In genomic region chr8:23360850-23361274, GRCm38 (mm10) we compare ENCODE assay signal across 12 mouse cellular contexts.
DNase-seq lines count a peak whose midpoint lies in the region; ATAC-seq and TF ChIP-seq lines count a peak whose summit lies in the region.
"Had no signal": no experiment of that assay in that cellular context is flagged by ENCODE, and none has a peak within 500 bp of the region (broad histone marks: within the 10 kb centered on the region; RNA-seq: fewer than 3 reads in every experiment).

No protein-coding gene starts in this region.

- peaks cover 4% of the 10 kb centered on the region for H3K4me1 ChIP-seq in hindbrain, embryonic 12.5 days
- H3K4me1 ChIP-seq in midbrain, embryonic 15.5 days = peaks cover 9% of the 10 kb centered on the region
- H3K4me1 ChIP-seq in stomach, postnatal 0 days (replicated peaks; ENCODE audit: control insufficient read depth, insufficient read depth) = no peaks in the 10 kb centered on the region
- H3K4me1 ChIP-seq: kidney, embryonic 15.5 days had no signal

- peak overlapping the region; percentile 55 for H3K27ac ChIP-seq in hindbrain, embryonic 12.5 days
- peak overlapping the region; percentile 66; the same call in 1 of the 2 replicates for H3K27ac ChIP-seq in midbrain, embryonic 15.5 days
- H3K27ac ChIP-seq in stomach, postnatal 0 days (replicated peaks) = no peak overlapping the region
- H3K27ac ChIP-seq in layer of hippocampus, adult 2 months = no peak overlapping the region
- H3K27ac ChIP-seq: kidney, embryonic 15.5 days had no signal

- H3K4me3 ChIP-seq in hindbrain, embryonic 12.5 days = no peak overlapping the region
- H3K4me3 ChIP-seq in midbrain, embryonic 15.5 days = no peak overlapping the region
- no peak overlapping the region for H3K4me3 ChIP-seq in stomach, postnatal 0 days (ENCODE audit: low read depth, low read length)
- H3K4me3 ChIP-seq in layer of hippocampus, adult 2 months = no peak overlapping the region
- H3K4me3 ChIP-seq: kidney, embryonic 15.5 days had no signal

- no peak overlapping the region; the same call in 1 of the 2 replicates for H3K4me2 ChIP-seq in hindbrain, embryonic 12.5 days (replicated peaks)
- H3K4me2 ChIP-seq in midbrain, embryonic 15.5 days = no peak overlapping the region
- H3K4me2 ChIP-seq in stomach, postnatal 0 days (replicated peaks; ENCODE audit: low read depth) = no peak overlapping the region
- H3K4me2 ChIP-seq: kidney, embryonic 15.5 days had no signal

- DNase-seq in ES-CJ7 (ENCODE audit: low read depth, low spot score) = peak; percentile 92
- DNase-seq in embryo, embryonic 10.5 days (ENCODE audit: low spot score) = peak; percentile 79
- DNase-seq in frontal cortex, postnatal 14 days (ENCODE audit: low spot score in 2 of 2) = no peak
- no peak for DNase-seq in stomach, postnatal 0 days (ENCODE audit: low spot score)
- DNase-seq in layer of hippocampus, adult 2 months (ENCODE audit: low spot score in 2 of 2) = no peak
- DNase-seq: gastrocnemius, postnatal 25 days; left cerebral cortex, postnatal 4 days; lung, postnatal 14 days; spleen, adult 18-20 months had no signal

- peak; percentile 93 for ATAC-seq in hindbrain, embryonic 12.5 days (ENCODE audit: low FRiP score)
- peak; percentile 75 for ATAC-seq in midbrain, embryonic 15.5 days (replicated peaks)
- ATAC-seq in stomach, postnatal 0 days (ENCODE audit: low FRiP score, low TSS enrichment) = no peak

- H3K36me3 ChIP-seq in hindbrain, embryonic 12.5 days = no peaks in the 10 kb centered on the region
- H3K36me3 ChIP-seq in midbrain, embryonic 15.5 days (replicated peaks) = no peaks in the 10 kb centered on the region
- no peaks in the 10 kb centered on the region for H3K36me3 ChIP-seq in stomach, postnatal 0 days (ENCODE audit: control insufficient read depth, insufficient read depth, low read length)
- H3K36me3 ChIP-seq: kidney, embryonic 15.5 days had no signal

- no peaks in the 10 kb centered on the region for H3K27me3 ChIP-seq in hindbrain, embryonic 12.5 days
- no peaks in the 10 kb centered on the region for H3K27me3 ChIP-seq in midbrain, embryonic 15.5 days (replicated peaks)
- H3K27me3 ChIP-seq in stomach, postnatal 0 days (ENCODE audit: control insufficient read depth, insufficient read depth, low read length) = no peaks in the 10 kb centered on the region
- H3K27me3 ChIP-seq: kidney, embryonic 15.5 days had no signal

- H3K9me3 ChIP-seq in hindbrain, embryonic 12.5 days (replicated peaks) = peaks cover 7% of the 10 kb centered on the region
- H3K9me3 ChIP-seq in midbrain, embryonic 15.5 days = 0 out of 2 replicates have a peak, but pooled peaks cover 6% of the 10 kb centered on the region
- H3K9me3 ChIP-seq in stomach, postnatal 0 days (ENCODE audit: control insufficient read depth, low read length) = no peaks in the 10 kb centered on the region

- WGBS in hindbrain, embryonic 12.5 days = 12% methylated on average over 9 of the region's 9 CpGs
- 5% methylated on average over 9 of the region's 9 CpGs for WGBS in midbrain, embryonic 15.5 days
- WGBS in stomach, postnatal 0 days = 55% methylated on average over 9 of the region's 9 CpGs

- H3K9ac ChIP-seq in hindbrain, embryonic 12.5 days = no peak overlapping the region
- H3K9ac ChIP-seq in midbrain, embryonic 15.5 days = peak overlapping the region; percentile 17; the same call in 1 of the 2 replicates
- H3K9ac ChIP-seq in stomach, postnatal 0 days (ENCODE audit: low read length) = no peak overlapping the region
- H3K9ac ChIP-seq: kidney, embryonic 15.5 days had no signal

- no peak for TF ChIP-seq EP300 in stomach, postnatal 0 days (optimal IDR thresholded peaks at IDR 0.05)

- no peak for TF ChIP-seq CTCF in stomach, postnatal 0 days (IDR thresholded peaks at IDR 0.05; ENCODE audit: low read depth)
- TF ChIP-seq CTCF in layer of hippocampus, adult 2 months (conservative IDR thresholded peaks at IDR 0.05) = no peak

Comparison
In these comparisons a context has a peak if more than half of its experiments do, and no peak if none do; other contexts are left out.
1. DNase-seq: peak in ES-CJ7 (single experiment) and embryo, embryonic 10.5 days (single experiment); none in frontal cortex, postnatal 14 days (0 of 2), stomach, postnatal 0 days (single experiment) and layer of hippocampus, adult 2 months (0 of 2).
2. H3K27ac ChIP-seq: peak in hindbrain, embryonic 12.5 days (single experiment) and midbrain, embryonic 15.5 days (single experiment); none in stomach, postnatal 0 days (single experiment) and layer of hippocampus, adult 2 months (single experiment).